Mouse (Mus musculus) spleen, adult 2 months (tissue): ENCODE measurements around the gene Pde4d.

ENCODE experiments used
- CTCF ChIP-seq: fragments of 200-500 bp; IDR thresholded peaks from 2 replicates; pipeline ENCODE4 v1.5.1; 2011; ENCODE audit warnings: mild to moderate bottlenecking, inconsistent platforms; ENCODE audit not compliant: insufficient read depth, insufficient read length, insufficient replicate concordance; ENCODE audit errors: extremely low read depth
- POLR2A ChIP-seq: fragments of 200-500 bp; IDR thresholded peaks from 2 replicates; pipeline ENCODE4 v1.6.1; 2011; ENCODE audit warnings: low read depth, low read length, inconsistent platforms

DNA sequence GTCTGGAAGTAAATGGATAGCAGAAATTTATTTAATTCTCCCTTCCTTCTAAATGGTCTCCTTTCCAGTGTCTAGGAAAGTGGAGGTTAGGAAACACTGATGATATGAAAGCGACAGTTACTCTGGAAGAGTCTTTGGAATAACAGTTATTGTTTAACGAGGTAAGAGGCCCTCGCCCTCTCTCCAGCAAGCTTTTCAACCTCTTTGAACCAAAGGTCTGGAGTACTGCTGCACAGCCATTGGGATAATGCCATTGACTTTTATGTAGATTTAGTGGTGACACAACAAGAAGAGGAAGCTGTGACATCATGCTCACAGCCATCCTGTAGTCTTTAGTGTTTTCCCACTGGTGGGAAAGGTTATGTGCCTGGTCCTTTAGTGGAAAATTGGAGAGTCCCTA is 409.6 kb downstream of the Pde4d start:
- no peak for TF ChIP-seq CTCF
- TF ChIP-seq POLR2A: no peak
